Mouse (Mus musculus) lung, embryonic 16.5 days (tissue): ENCODE results near the gene Frmd4b. TPM values are rescaled to one million over a fixed set of nuclear protein-coding genes. Genes with fewer than 3 reads are reported as not detected.

Experiments used
- ATAC-seq: fragments of 200-750 bp; cut with Nextera tagmentation; 2 replicates; pipeline ENCODE4 v1.8.0; 2017; ENCODE audit warnings: low read depth, mild to moderate bottlenecking, moderate library complexity
- H3K27ac ChIP-seq: fragments of 300-500 bp; sonication (generic); 2 replicates; pipeline ENCODE4 v1.5.1; 2014; ENCODE audit warnings: mild to moderate bottlenecking, control low read depth, low read length
- H3K27me3 ChIP-seq: fragments of 300-500 bp; sonication (generic); 2 replicates; pipeline ENCODE4 v1.6.1; 2014; ENCODE audit warnings: low read depth, low read length, mixed read lengths; ENCODE audit not compliant: control insufficient read depth, insufficient read depth
- H3K36me3 ChIP-seq: fragments of 300-500 bp; sonication (generic); 2 replicates; pipeline ENCODE4 v1.6.1; 2014; ENCODE audit warnings: low read length; ENCODE audit not compliant: control insufficient read depth, insufficient read depth
- H3K4me1 ChIP-seq: fragments of 300-500 bp; sonication (generic); replicated peaks from 2 replicates; pipeline ENCODE4 v1.6.1; 2014; ENCODE audit warnings: low read length, mixed read lengths; ENCODE audit not compliant: control insufficient read depth, insufficient read depth
- H3K4me2 ChIP-seq: fragments of 300-500 bp; sonication (generic); 2 replicates; pipeline ENCODE4 v1.6.1; 2014; ENCODE audit warnings: low read depth, low read length, control low read depth
- H3K4me3 ChIP-seq: fragments of 300-500 bp; sonication (generic); 2 replicates; pipeline ENCODE4 v1.5.1; 2014; ENCODE audit warnings: mild to moderate bottlenecking, low read length, control low read depth
- H3K9ac ChIP-seq: fragments of 300-500 bp; sonication (generic); 2 replicates; pipeline ENCODE4 v1.6.1; 2014; ENCODE audit warnings: low read length, control low read depth
- H3K9me3 ChIP-seq: fragments of 300-500 bp; sonication (generic); 2 replicates; pipeline ENCODE4 v1.6.1; 2016; ENCODE audit warnings: low read length; ENCODE audit not compliant: control insufficient read depth
- WGBS: fragments of 180-500 bp; shearing (Covaris S2); extraction: QIAGEN DNeasy Blood & Tissue Kit; methylation state at CpG from one replicate; pipeline ENCODE4 v1.1.7; 2014; 5-methylcytosine and 5-hydroxymethylcytosine counted together
- polyA plus RNA-seq: library from polyadenylated mRNA; unstranded; fragments of >200 nt; fragmentation: Nextera tagmentation; extraction: Ambion mirVana; gene quantifications from 2 replicates; pipeline ENCODE4 v1.2.1, GENCODE M21; 2015

Gene Frmd4b
- polyA plus RNA-seq, 1 experiment from 2014 or later, result 17.9 TPM

DNA sequence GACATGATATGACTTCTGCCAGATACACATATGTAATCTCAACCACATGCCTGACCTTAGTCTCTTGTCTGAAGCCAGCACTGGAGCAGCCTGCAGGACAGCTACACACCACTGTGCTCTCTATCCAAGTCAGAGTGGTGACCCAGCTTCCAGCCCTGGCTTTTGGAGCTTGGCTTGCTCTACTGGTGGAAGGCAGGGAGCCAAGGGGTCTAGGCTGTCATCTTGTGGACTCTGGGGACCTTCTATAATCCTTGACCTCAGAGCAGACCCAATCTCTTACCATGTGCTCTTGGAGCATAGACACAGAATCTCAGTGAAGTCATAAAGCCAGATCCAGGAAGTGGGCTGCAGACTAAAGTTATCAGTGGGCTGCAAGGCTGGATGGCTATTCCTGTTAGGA lies 30.7 kb downstream of the Frmd4b start:
- Histone ChIP-seq H3K9ac (no peak overlapping the region), H3K27ac (no peak overlapping the region), H3K4me2 (no peak overlapping the region), H3K27me3 (no peaks in the 10 kb centered on the region), H3K4me3 (no peak overlapping the region), H3K36me3 (no peaks in the 10 kb centered on the region), H3K9me3 (no peaks in the 10 kb centered on the region), H3K4me1 (0 out of 2 replicates have a peak, but pooled peaks cover 3% of the 10 kb centered on the region)
- ATAC-seq, result peak; percentile 46; the same call in 1 of the 2 replicates

- H3K4me3 ChIP-seq, result no peak overlapping the region
These were observed 31.3 kb downstream of the Frmd4b start for GRCm38 (mm10) chr6:97586024-97586423.

GRCm38 (mm10) chr6:97582748-97583147 lies 34.6 kb downstream of the Frmd4b start:
- Histone ChIP-seq H3K27me3 (no peaks in the 10 kb centered on the region), H3K27ac (no peak overlapping the region), H3K9ac (no peak overlapping the region), H3K4me1 (peaks cover 6% of the 10 kb centered on the region; the same call in 1 of the 2 replicates), H3K4me2 (no peak overlapping the region), H3K9me3 (no peaks in the 10 kb centered on the region), H3K4me3 (no peak overlapping the region), H3K36me3 (no peaks in the 10 kb centered on the region)
- peak; percentile 64 for ATAC-seq
- WGBS, result 31% methylated on average over 8 of the region's 8 CpGs

More at GRCm38 (mm10) chr6:97586024-97586423, 31.3 kb downstream of the Frmd4b start:
- Histone ChIP-seq H3K9ac (no peak overlapping the region), H3K27ac (no peak overlapping the region), H3K27me3 (no peaks in the 10 kb centered on the region), H3K9me3 (no peaks in the 10 kb centered on the region), H3K4me2 (no peak overlapping the region), H3K36me3 (no peaks in the 10 kb centered on the region), H3K4me1 (peaks cover 6% of the 10 kb centered on the region; the same call in 1 of the 2 replicates)
- no peak for ATAC-seq
- 42% methylated on average over 8 of the region's 8 CpGs for WGBS

DNA sequence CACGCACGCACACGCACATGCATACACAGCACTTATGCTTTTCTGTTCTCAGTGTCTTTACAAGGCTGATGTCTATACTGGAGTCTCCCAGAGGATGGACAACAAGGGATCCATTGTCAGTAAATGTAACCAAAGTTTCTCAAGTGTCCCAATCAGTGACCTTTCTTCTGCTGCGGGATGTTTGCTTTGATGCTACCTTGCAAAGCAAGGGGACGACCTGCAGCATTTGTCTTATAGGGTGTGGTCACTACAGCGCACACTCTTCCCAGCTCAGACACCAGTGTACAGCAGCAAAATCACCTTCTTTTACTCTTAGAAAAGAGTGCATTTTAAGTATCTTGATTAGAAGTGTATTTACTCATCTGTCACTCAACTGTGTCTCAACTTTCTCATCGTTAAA lies 35.4 kb downstream of the Frmd4b start:
- Histone ChIP-seq H3K27me3 (no peaks in the 10 kb centered on the region), H3K27ac (no peak overlapping the region), H3K36me3 (no peaks in the 10 kb centered on the region), H3K4me2 (no peak overlapping the region), H3K9ac (no peak overlapping the region), H3K4me1 (peaks cover 11% of the 10 kb centered on the region), H3K9me3 (no peaks in the 10 kb centered on the region), H3K4me3 (no peak overlapping the region)
- WGBS, result 79% methylated on average over 7 of the region's 7 CpGs
- ATAC-seq, result no peak

GRCm38 (mm10) chr6:97580479-97581030 lies 36.8 kb downstream of the Frmd4b start:
- peak overlapping the region; percentile 74 for H3K27ac ChIP-seq
- H3K27me3 ChIP-seq, result no peaks in the 10 kb centered on the region
- H3K4me1 ChIP-seq, result peaks cover 12% of the 10 kb centered on the region
- no peaks in the 10 kb centered on the region for H3K9me3 ChIP-seq
- WGBS, result 42% methylated on average over 2 of the region's 2 CpGs
- no peak overlapping the region for H3K4me3 ChIP-seq
- no peaks in the 10 kb centered on the region for H3K36me3 ChIP-seq
- no peak overlapping the region for H3K9ac ChIP-seq
- peak; percentile 79 for ATAC-seq
- no peak overlapping the region for H3K4me2 ChIP-seq

DNA sequence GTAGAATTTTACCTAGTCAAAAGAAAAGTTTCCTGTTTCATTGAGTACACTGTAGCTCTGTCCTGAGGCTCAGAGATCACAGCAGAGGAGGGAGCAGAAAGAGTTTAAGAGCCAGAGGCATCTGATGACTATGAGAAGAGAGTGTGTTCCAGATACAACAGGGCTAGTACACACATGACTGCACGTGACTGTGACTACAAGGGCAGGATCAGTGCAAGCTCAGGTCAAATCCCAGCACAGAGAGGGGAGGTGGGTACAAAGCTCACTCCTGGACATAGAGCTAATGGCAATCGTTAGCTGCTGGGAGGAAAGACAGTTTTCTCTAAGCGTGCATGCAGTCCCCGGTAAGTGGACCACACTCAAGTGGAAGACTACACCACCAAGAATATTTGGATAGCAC lies 37.6 kb downstream of the Frmd4b start:
- 77% methylated on average over 4 of the region's 4 CpGs for WGBS
- no peak overlapping the region for H3K4me2 ChIP-seq
- peaks cover 12% of the 10 kb centered on the region for H3K4me1 ChIP-seq
- no peaks in the 10 kb centered on the region for H3K27me3 ChIP-seq
- no peak overlapping the region for H3K4me3 ChIP-seq
- H3K27ac ChIP-seq, result no peak overlapping the region
- no peaks in the 10 kb centered on the region for H3K36me3 ChIP-seq
- no peaks in the 10 kb centered on the region for H3K9me3 ChIP-seq
- H3K9ac ChIP-seq, result no peak overlapping the region
- ATAC-seq, result no peak

DNA sequence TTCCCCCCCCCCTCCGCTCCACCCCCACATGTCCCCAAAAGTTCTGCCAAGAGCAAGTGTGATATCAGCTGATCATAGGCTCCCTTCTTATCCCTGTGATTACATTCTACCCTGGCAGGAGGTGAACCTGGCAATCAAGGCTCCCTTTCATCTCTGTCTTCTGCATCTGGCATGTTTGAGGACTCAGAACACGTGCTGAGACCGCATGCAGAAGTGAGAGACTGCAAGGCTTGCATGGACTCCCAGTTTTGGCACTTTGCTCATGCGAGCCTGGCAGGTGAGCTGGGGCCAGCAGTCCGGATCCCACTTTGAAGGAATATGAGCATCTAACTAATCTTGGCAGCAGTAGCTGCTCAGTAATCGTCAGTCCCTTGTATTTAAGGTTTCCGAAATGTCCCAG lies 39.1 kb downstream of the Frmd4b start:
- no peak overlapping the region for H3K4me3 ChIP-seq
- no peaks in the 10 kb centered on the region for H3K27me3 ChIP-seq
- H3K4me1 ChIP-seq, result peaks cover 12% of the 10 kb centered on the region
- no peak for ATAC-seq
- no peak overlapping the region for H3K4me2 ChIP-seq
- H3K9ac ChIP-seq, result no peak overlapping the region
- H3K9me3 ChIP-seq, result no peaks in the 10 kb centered on the region
- H3K27ac ChIP-seq, result no peak overlapping the region
- WGBS, result 70% methylated on average over 7 of the region's 7 CpGs
- H3K36me3 ChIP-seq, result no peaks in the 10 kb centered on the region

GRCm38 (mm10) chr6:97577349-97577748 lies 40.0 kb downstream of the Frmd4b start:
- Histone ChIP-seq H3K4me3 (no peak overlapping the region), H3K9me3 (no peaks in the 10 kb centered on the region), H3K4me2 (no peak overlapping the region), H3K36me3 (no peaks in the 10 kb centered on the region), H3K27ac (no peak overlapping the region), H3K27me3 (no peaks in the 10 kb centered on the region), H3K4me1 (peaks cover 12% of the 10 kb centered on the region), H3K9ac (no peak overlapping the region)
- ATAC-seq, result no peak
- 68% methylated on average over 4 of the region's 4 CpGs for whole genome bisulfite sequencing

GRCm38 (mm10) chr6:97576565-97577346 lies 40.6 kb downstream of the Frmd4b start:
- H3K27me3 ChIP-seq, result no peaks in the 10 kb centered on the region
- 31% methylated on average over 7 of the region's 7 CpGs for WGBS
- H3K4me1 ChIP-seq, result peaks cover 12% of the 10 kb centered on the region
- H3K9ac ChIP-seq, result no peak overlapping the region
- H3K36me3 ChIP-seq, result no peaks in the 10 kb centered on the region
- no peaks in the 10 kb centered on the region for H3K9me3 ChIP-seq
- no peak overlapping the region for H3K4me2 ChIP-seq
- peak; percentile 63 for ATAC-seq
- no peak overlapping the region for H3K4me3 ChIP-seq
- no peak overlapping the region for H3K27ac ChIP-seq
